Mouse (Mus musculus): Measurements from ENCODE around the gene Cphx3.
"Not testable (repeated sequence)": the region's sequence is repeated elsewhere in the genome, so short reads cannot be mapped to it uniquely, and the experiment has no call there.

Cphx3 gene

GRCm38 (mm10) chr14:26081997-26082396, at the start of gene Cphx3:
TSS of gene Cphx3 (plus strand) at chr14:26082297.
- DNase-seq (ENCODE audit: low spot score in 2 of 2), result not testable (repeated sequence)

GRCm38 (mm10) chr14:26034364-26034763, 47.7 kb upstream of the Cphx3 start:
- DNase-seq (ENCODE audit: low spot score in 2 of 2), result not testable (repeated sequence)

GRCm38 (mm10) chr14:26035439-26035838, 46.7 kb upstream of the Cphx3 start:
- DNase-seq (ENCODE audit: low spot score in 2 of 2), result not testable (repeated sequence)

GRCm38 (mm10) chr14:26042611-26043010, 39.5 kb upstream of the Cphx3 start, which contains the start of gene Gm9780:
TSS of gene Gm9780 (minus strand) at chr14:26042711.
- DNase-seq (ENCODE audit: low spot score in 2 of 2), result not testable (repeated sequence)

GRCm38 (mm10) chr14:26045007-26045406, 37.1 kb upstream of the Cphx3 start:
- DNase-seq (ENCODE audit: low spot score in 2 of 2), result not testable (repeated sequence)

GRCm38 (mm10) chr14:26047026-26047425, 35.1 kb upstream of the Cphx3 start:
- DNase-seq (ENCODE audit: low spot score in 2 of 2), result not testable (repeated sequence)

- not testable (repeated sequence) for DNase-seq (ENCODE audit: low spot score in 2 of 2)
Observed at GRCm38 (mm10) chr14:26048767-26049166, 33.3 kb upstream of the Cphx3 start.

GRCm38 (mm10) chr14:26058184-26058583, 23.9 kb upstream of the Cphx3 start:
- not testable (repeated sequence) for DNase-seq (ENCODE audit: low spot score in 2 of 2)

- not testable (repeated sequence) for DNase-seq (ENCODE audit: low spot score in 2 of 2)
Observed at GRCm38 (mm10) chr14:26059362-26059761, 22.7 kb upstream of the Cphx3 start.

- not testable (repeated sequence) for DNase-seq (ENCODE audit: low spot score in 2 of 2)
Observed at GRCm38 (mm10) chr14:26066574-26067324, 15.3 kb upstream of the Cphx3 start.

- not testable (repeated sequence) for DNase-seq (ENCODE audit: low spot score in 2 of 2)
Observed at GRCm38 (mm10) chr14:26067325-26067633, 14.8 kb upstream of the Cphx3 start, which contains the start of gene Tmem254c. TSS of gene Tmem254c (minus strand) at chr14:26067355.

- not testable (repeated sequence) for DNase-seq (ENCODE audit: low spot score in 2 of 2)
Observed at GRCm38 (mm10) chr14:26076620-26077390, 5.3 kb upstream of the Cphx3 start.

- DNase-seq (ENCODE audit: low spot score in 2 of 2), result not testable (repeated sequence)
Observed at GRCm38 (mm10) chr14:26081216-26081615, 881 bp upstream of the Cphx3 start, which contains the start of gene Cphx2. TSS of gene Cphx2 (plus strand) at chr14:26081516.

- not testable (repeated sequence) for DNase-seq (ENCODE audit: low spot score in 2 of 2)
Observed at GRCm38 (mm10) chr14:26097622-26098021, 15.5 kb downstream of the Cphx3 start.

GRCm38 (mm10) chr14:26118150-26118549, 36.1 kb downstream of the Cphx3 start, which contains the start of gene Duxbl2:
TSS of gene Duxbl2 (plus strand) at chr14:26118349.
- not testable (repeated sequence) for DNase-seq (ENCODE audit: low spot score in 2 of 2)

GRCm38 (mm10) chr14:26118550-26119000, 36.5 kb downstream of the Cphx3 start:
- not testable (repeated sequence) for DNase-seq (ENCODE audit: low spot score in 2 of 2)

- DNase-seq (ENCODE audit: low spot score in 2 of 2), result not testable (repeated sequence)
Observed at GRCm38 (mm10) chr14:26119095-26119494, 37.0 kb downstream of the Cphx3 start.

- not testable (repeated sequence) for DNase-seq (ENCODE audit: low spot score in 2 of 2)
Observed at GRCm38 (mm10) chr14:26147095-26147494, 65.0 kb downstream of the Cphx3 start.

- not testable (repeated sequence) for DNase-seq (ENCODE audit: low spot score in 2 of 2)
Observed at GRCm38 (mm10) chr14:26156032-26156431, 73.9 kb downstream of the Cphx3 start.

- DNase-seq (ENCODE audit: low spot score in 2 of 2), result not testable (repeated sequence)
Observed at GRCm38 (mm10) chr14:26161156-26161555, 79.1 kb downstream of the Cphx3 start.

- not testable (repeated sequence) for DNase-seq (ENCODE audit: low spot score in 2 of 2)
Observed at GRCm38 (mm10) chr14:26162423-26162822, 80.3 kb downstream of the Cphx3 start.

GRCm38 (mm10) chr14:26165266-26165665, 83.2 kb downstream of the Cphx3 start:
- DNase-seq (ENCODE audit: low spot score in 2 of 2), result not testable (repeated sequence)

All from spleen, postnatal 4 days (tissue).